Mouse (Mus musculus) midbrain, embryonic 12.5 days (tissue): ENCODE measurements around the gene Ephx1. TPM values are rescaled to one million over a fixed set of nuclear protein-coding genes. Genes with fewer than 3 reads are reported as not detected.

Experiments used
- ATAC-seq: fragments of 200-750 bp; cut with Nextera tagmentation; 2 replicates; pipeline ENCODE4 v1.8.0; 2017; ENCODE audit warnings: low read depth, moderate TSS enrichment, moderate library complexity; ENCODE audit not compliant: low FRiP score
- H3K27ac ChIP-seq: fragments of 300-500 bp; sonication (generic); replicated peaks from 2 replicates; pipeline ENCODE4 v1.5.1; 2016; ENCODE audit warnings: mild to moderate bottlenecking
- H3K27me3 ChIP-seq: fragments of 300-500 bp; sonication (generic); 2 replicates; pipeline ENCODE4 v1.6.1; 2016; ENCODE audit warnings: mild to moderate bottlenecking
- H3K36me3 ChIP-seq: fragments of 300-500 bp; sonication (generic); 2 replicates; pipeline ENCODE4 v1.6.1; 2016
- H3K4me1 ChIP-seq: fragments of 300-500 bp; sonication (generic); 2 replicates; pipeline ENCODE4 v1.6.1; 2016
- H3K4me2 ChIP-seq: fragments of 300-500 bp; sonication (generic); replicated peaks from 2 replicates; pipeline ENCODE4 v1.6.1; 2016; ENCODE audit warnings: mild to moderate bottlenecking, moderate library complexity
- H3K4me3 ChIP-seq: fragments of 300-500 bp; sonication (generic); 2 replicates; pipeline ENCODE4 v1.5.1; 2016; ENCODE audit warnings: mild to moderate bottlenecking
- H3K9ac ChIP-seq: fragments of 300-500 bp; sonication (generic); replicated peaks from 2 replicates; pipeline ENCODE4 v1.6.1; 2016; ENCODE audit warnings: mild to moderate bottlenecking, moderate library complexity
- H3K9me3 ChIP-seq: fragments of 300-500 bp; sonication (generic); 2 replicates; pipeline ENCODE4 v1.6.1; 2016; ENCODE audit warnings: mild to moderate bottlenecking
- WGBS: fragments of 180-500 bp; shearing (Covaris S2); methylation state at CpG from one replicate; pipeline ENCODE4 v1.1.7; 2016; 5-methylcytosine and 5-hydroxymethylcytosine counted together
- polyA plus RNA-seq: library from polyadenylated mRNA; unstranded; fragments of >200 nt; fragmentation: Nextera tagmentation; extraction: Ambion mirVana; gene quantifications from 2 replicates; pipeline ENCODE4 v1.2.1, GENCODE M21; 2016

The Ephx1 gene
- 0.94 and 1.1 TPM in 2 replicates for polyA plus RNA-seq

- Histone ChIP-seq H3K4me1 (peaks cover 17% of the 10 kb centered on the region), H3K4me2 (no peak within 1 kb of the TSS), H3K4me3 (no peak within 1 kb of the TSS), H3K27me3 (peaks cover 28% of the 10 kb centered on the region), H3K9ac (no peak within 1 kb of the TSS), H3K9me3 (no peaks in the 10 kb centered on the region), H3K36me3 (no peaks in the 10 kb centered on the region), H3K27ac (no peak within 1 kb of the TSS)
- ATAC-seq: no peak
- 63% methylated on average over 5 of the region's 5 CpGs for WGBS
Measured at GRCm38 (mm10) chr1:181020756-181021487, at the start of gene Ephx1. Gene Ephx1 (minus strand): TSS chr1:181020904.

GRCm38 (mm10) chr1:181069671-181070070, 49.0 kb upstream of the Ephx1 start:
- H3K4me3 ChIP-seq: no peak overlapping the region
- H3K9me3 ChIP-seq: no peaks in the 10 kb centered on the region
- H3K27me3 ChIP-seq: no peaks in the 10 kb centered on the region
- no peak overlapping the region for H3K4me2 ChIP-seq
- no peaks in the 10 kb centered on the region for H3K4me1 ChIP-seq
- no peak overlapping the region for H3K27ac ChIP-seq
- ATAC-seq: no peak
- WGBS: 73% methylated on average over 11 of the region's 11 CpGs
- H3K36me3 ChIP-seq: no peaks in the 10 kb centered on the region
- H3K9ac ChIP-seq: no peak overlapping the region

GRCm38 (mm10) chr1:181068344-181068743, 47.6 kb upstream of the Ephx1 start:
- WGBS: 81% methylated on average over 1 of the region's 1 CpGs
- H3K4me2 ChIP-seq: no peak overlapping the region
- no peak for ATAC-seq
- no peaks in the 10 kb centered on the region for H3K9me3 ChIP-seq
- no peak overlapping the region for H3K27ac ChIP-seq
- no peak overlapping the region for H3K4me3 ChIP-seq
- H3K4me1 ChIP-seq: no peaks in the 10 kb centered on the region
- H3K27me3 ChIP-seq: no peaks in the 10 kb centered on the region
- no peaks in the 10 kb centered on the region for H3K36me3 ChIP-seq
- H3K9ac ChIP-seq: no peak overlapping the region

GRCm38 (mm10) chr1:181064648-181065047, 43.9 kb upstream of the Ephx1 start:
- Histone ChIP-seq H3K9ac (no peak overlapping the region), H3K27me3 (no peaks in the 10 kb centered on the region), H3K4me1 (no peaks in the 10 kb centered on the region), H3K36me3 (no peaks in the 10 kb centered on the region), H3K4me2 (no peak overlapping the region), H3K4me3 (no peak overlapping the region), H3K27ac (no peak overlapping the region), H3K9me3 (no peaks in the 10 kb centered on the region)
- WGBS: 84% methylated on average over 6 of the region's 6 CpGs
- ATAC-seq: no peak

- 66% methylated on average over 2 of the region's 2 CpGs for WGBS
- H3K27ac ChIP-seq: no peak overlapping the region
- no peak overlapping the region for H3K4me3 ChIP-seq
- no peak for ATAC-seq
- no peaks in the 10 kb centered on the region for H3K27me3 ChIP-seq
- no peak overlapping the region for H3K4me2 ChIP-seq
- H3K9ac ChIP-seq: no peak overlapping the region
- no peaks in the 10 kb centered on the region for H3K4me1 ChIP-seq
- no peaks in the 10 kb centered on the region for H3K36me3 ChIP-seq
- H3K9me3 ChIP-seq: no peaks in the 10 kb centered on the region
Measured at GRCm38 (mm10) chr1:181063991-181064390, 43.3 kb upstream of the Ephx1 start.

- Histone ChIP-seq H3K4me3 (no peak overlapping the region), H3K4me2 (no peak overlapping the region), H3K36me3 (no peaks in the 10 kb centered on the region), H3K9me3 (no peaks in the 10 kb centered on the region), H3K27me3 (no peaks in the 10 kb centered on the region), H3K9ac (no peak overlapping the region), H3K4me1 (no peaks in the 10 kb centered on the region), H3K27ac (no peak overlapping the region)
- WGBS: 72% methylated on average over 3 of the region's 3 CpGs
- ATAC-seq: no peak
Measured at GRCm38 (mm10) chr1:181061784-181062485, 41.2 kb upstream of the Ephx1 start.

GRCm38 (mm10) chr1:181052898-181053297, 32.2 kb upstream of the Ephx1 start:
- H3K4me3 ChIP-seq: no peak overlapping the region
- no peak overlapping the region for H3K9ac ChIP-seq
- no peaks in the 10 kb centered on the region for H3K9me3 ChIP-seq
- 87% methylated on average over 4 of the region's 4 CpGs for WGBS
- no peaks in the 10 kb centered on the region for H3K27me3 ChIP-seq
- H3K36me3 ChIP-seq: no peaks in the 10 kb centered on the region
- no peak overlapping the region for H3K4me2 ChIP-seq
- ATAC-seq: no peak
- no peak overlapping the region for H3K27ac ChIP-seq
- H3K4me1 ChIP-seq: no peaks in the 10 kb centered on the region

- no peak for ATAC-seq
- Histone ChIP-seq H3K4me3 (no peak within 1 kb of the TSS), H3K9me3 (no peaks in the 10 kb centered on the region), H3K36me3 (no peaks in the 10 kb centered on the region), H3K27ac (no peak within 1 kb of the TSS), H3K9ac (no peak within 1 kb of the TSS), H3K27me3 (no peaks in the 10 kb centered on the region), H3K4me1 (no peaks in the 10 kb centered on the region), H3K4me2 (no peak within 1 kb of the TSS)
- WGBS: 85% methylated on average over 6 of the region's 6 CpGs
Measured at GRCm38 (mm10) chr1:181050937-181051336, 30.2 kb upstream of the Ephx1 start, which contains the start of gene 9130409I23Rik. Gene 9130409I23Rik (plus strand): TSS chr1:181051237.

GRCm38 (mm10) chr1:181049328-181049842, 28.7 kb upstream of the Ephx1 start:
- Histone ChIP-seq H3K36me3 (no peaks in the 10 kb centered on the region), H3K27me3 (no peaks in the 10 kb centered on the region), H3K4me3 (no peak overlapping the region), H3K9me3 (no peaks in the 10 kb centered on the region), H3K9ac (no peak overlapping the region), H3K27ac (no peak overlapping the region), H3K4me2 (no peak overlapping the region), H3K4me1 (no peaks in the 10 kb centered on the region)
- ATAC-seq: no peak

- Histone ChIP-seq H3K4me1 (no peaks in the 10 kb centered on the region), H3K9me3 (no peaks in the 10 kb centered on the region), H3K4me2 (no peak overlapping the region), H3K9ac (no peak overlapping the region), H3K36me3 (no peaks in the 10 kb centered on the region), H3K27ac (no peak overlapping the region), H3K27me3 (no peaks in the 10 kb centered on the region), H3K4me3 (no peak overlapping the region)
- no peak for ATAC-seq
- 46% methylated on average over 1 of the region's 1 CpGs for WGBS
Measured at GRCm38 (mm10) chr1:181047520-181047919, 26.8 kb upstream of the Ephx1 start.

GRCm38 (mm10) chr1:181039652-181040051, 18.9 kb upstream of the Ephx1 start:
- Histone ChIP-seq H3K27me3 (0 out of 2 replicates have a peak, but pooled peaks cover 5% of the 10 kb centered on the region), H3K4me1 (no peaks in the 10 kb centered on the region), H3K9ac (no peak overlapping the region), H3K27ac (no peak overlapping the region), H3K4me2 (no peak overlapping the region), H3K9me3 (no peaks in the 10 kb centered on the region), H3K36me3 (no peaks in the 10 kb centered on the region), H3K4me3 (no peak overlapping the region)
- 13% methylated on average over 4 of the region's 4 CpGs for WGBS
- no peak for ATAC-seq

GRCm38 (mm10) chr1:181037623-181038022, 16.9 kb upstream of the Ephx1 start:
- H3K27me3 ChIP-seq: 0 out of 2 replicates have a peak, but pooled peaks cover 5% of the 10 kb centered on the region
- 75% methylated on average over 4 of the region's 4 CpGs for WGBS
- no peak overlapping the region for H3K4me3 ChIP-seq

More at GRCm38 (mm10) chr1:181037623-181038022, 16.9 kb upstream of the Ephx1 start:
- no peaks in the 10 kb centered on the region for H3K9me3 ChIP-seq
- no peak overlapping the region for H3K27ac ChIP-seq
- H3K9ac ChIP-seq: no peak overlapping the region
- no peaks in the 10 kb centered on the region for H3K4me1 ChIP-seq
- no peaks in the 10 kb centered on the region for H3K36me3 ChIP-seq
- ATAC-seq: no peak
- H3K4me2 ChIP-seq: no peak overlapping the region
